Mouse (Mus musculus) heart, adult 2 months (tissue): ENCODE measurements at regions not wholly inside any gene's neighbourhood (a gene's known extent, or its start where the extent isn't known, plus 50 kb on each side); places are given as distances from the start of the nearest gene placed in this dataset.

Experiments
- DNase-seq, 2 experiments: peaks; one replicate each; pipeline ENCODE4 v3.0.0; 2021
- H3K27ac ChIP-seq: fragments of 200-600 bp; 2 replicates; pipeline ENCODE4 v1.8.1; 2022
- H3K27me3 ChIP-seq: fragments of 200-500 bp; 2 replicates; pipeline ENCODE4 v1.6.1; 2012; ENCODE audit warnings: mild to moderate bottlenecking, low read length, inconsistent platforms, mixed read lengths; ENCODE audit not compliant: control insufficient read depth, insufficient read depth
- H3K36me3 ChIP-seq: fragments of 200-500 bp; 2 replicates; pipeline ENCODE4 v1.6.1; 2012; ENCODE audit warnings: low read length, inconsistent platforms; ENCODE audit not compliant: control insufficient read depth, insufficient read depth
- H3K4me1 ChIP-seq: fragments of 200-500 bp; 2 replicates; pipeline ENCODE4 v1.6.1; 2011; ENCODE audit warnings: low read length; ENCODE audit not compliant: control insufficient read depth, insufficient read depth
- H3K4me3 ChIP-seq: fragments of 200-600 bp; 2 replicates; pipeline ENCODE4 v1.8.1; 2022
- H3K79me2 ChIP-seq: fragments of 200-500 bp; replicated peaks from 2 replicates; pipeline ENCODE4 v1.6.1; 2012; ENCODE audit warnings: mild to moderate bottlenecking, inconsistent platforms, low read length, moderate library complexity, mixed read lengths; ENCODE audit not compliant: control insufficient read depth, insufficient read depth
- H3K9ac ChIP-seq: fragments of 200-500 bp; 2 replicates; pipeline ENCODE4 v1.6.1; 2012; ENCODE audit warnings: low read depth, mild to moderate bottlenecking, control low read depth, inconsistent platforms, low read length, mixed read lengths
- CTCF ChIP-seq: fragments of 200-600 bp; IDR thresholded peaks from 2 replicates; pipeline ENCODE4 v1.8.1; 2022; ENCODE audit warnings: antibody characterized with exemption, mild to moderate bottlenecking, moderate library complexity
- EP300 ChIP-seq: fragments of 200-500 bp; IDR thresholded peaks from 2 replicates; pipeline ENCODE4 v1.6.1; 2011; ENCODE audit warnings: low read depth, low read length, control low read depth; ENCODE audit not compliant: insufficient read depth
- POLR2A ChIP-seq: fragments of 200-500 bp; IDR thresholded peaks from 2 replicates; pipeline ENCODE4 v1.6.1; 2011; ENCODE audit warnings: mild to moderate bottlenecking, low read depth, low read length, control low read depth; ENCODE audit not compliant: insufficient read depth
- WGBS: fragments of 180-500 bp; shearing (Covaris S2); methylation state at CpG from one replicate; pipeline ENCODE4 v1.1.7; 2018; 5-methylcytosine and 5-hydroxymethylcytosine counted together
- intact Hi-C: fragments of 180-260 bp; cut with DNase I; formaldehyde crosslinking; loops from one replicate; pipeline ENCODE4 v1.15.1; 2025

DNA sequence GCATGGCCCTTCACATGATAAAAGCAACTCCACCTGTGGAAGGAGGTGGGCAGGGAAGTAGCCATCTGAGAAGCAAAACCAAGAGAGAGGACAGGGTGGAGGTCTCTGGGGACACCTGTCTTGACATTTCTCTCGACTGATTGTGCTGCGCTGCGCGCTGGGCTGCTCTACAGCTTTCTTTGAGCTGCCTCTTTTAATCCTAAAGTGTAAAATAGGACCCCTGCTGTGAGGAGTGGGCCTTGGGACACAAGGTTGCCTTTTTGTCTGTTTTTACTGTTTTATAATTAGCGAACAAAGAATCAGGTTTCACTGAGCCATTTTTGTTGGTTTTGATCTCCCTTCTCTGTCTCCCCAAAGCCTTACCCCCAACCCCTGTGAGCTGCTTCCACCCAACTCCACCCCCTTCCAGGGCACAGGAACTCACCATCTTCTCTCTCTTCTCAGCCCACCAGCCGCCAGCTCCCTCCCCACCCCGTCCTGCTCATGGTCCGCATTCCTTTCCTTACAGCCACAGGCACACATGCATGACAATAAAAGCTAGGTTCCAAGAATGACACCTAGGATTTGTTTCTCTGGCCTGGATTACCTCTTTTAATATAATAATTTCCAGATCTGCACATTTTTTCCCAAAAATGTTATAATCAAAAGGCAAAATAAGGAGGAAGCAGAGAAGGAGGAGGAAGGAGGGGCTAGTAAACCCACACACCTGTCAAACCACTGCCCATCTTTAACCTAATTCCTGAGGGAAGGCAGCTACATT lies 57.3 kb downstream of the Cbln4 start:
- Histone ChIP-seq H3K79me2 (no peaks in the 10 kb centered on the region), H3K4me3 (no peak overlapping the region), H3K27me3 (no peaks in the 10 kb centered on the region), H3K9ac (no peak overlapping the region), H3K4me1 (no peaks in the 10 kb centered on the region), H3K27ac (no peak overlapping the region), H3K36me3 (no peaks in the 10 kb centered on the region)
- no peak for TF ChIP-seq EP300
- TF ChIP-seq CTCF = no peak
- TF ChIP-seq POLR2A = no peak
- intact Hi-C loops = no loop called here
- no peak for DNase-seq
- WGBS = 35% methylated on average over 8 of the region's 8 CpGs

DNA sequence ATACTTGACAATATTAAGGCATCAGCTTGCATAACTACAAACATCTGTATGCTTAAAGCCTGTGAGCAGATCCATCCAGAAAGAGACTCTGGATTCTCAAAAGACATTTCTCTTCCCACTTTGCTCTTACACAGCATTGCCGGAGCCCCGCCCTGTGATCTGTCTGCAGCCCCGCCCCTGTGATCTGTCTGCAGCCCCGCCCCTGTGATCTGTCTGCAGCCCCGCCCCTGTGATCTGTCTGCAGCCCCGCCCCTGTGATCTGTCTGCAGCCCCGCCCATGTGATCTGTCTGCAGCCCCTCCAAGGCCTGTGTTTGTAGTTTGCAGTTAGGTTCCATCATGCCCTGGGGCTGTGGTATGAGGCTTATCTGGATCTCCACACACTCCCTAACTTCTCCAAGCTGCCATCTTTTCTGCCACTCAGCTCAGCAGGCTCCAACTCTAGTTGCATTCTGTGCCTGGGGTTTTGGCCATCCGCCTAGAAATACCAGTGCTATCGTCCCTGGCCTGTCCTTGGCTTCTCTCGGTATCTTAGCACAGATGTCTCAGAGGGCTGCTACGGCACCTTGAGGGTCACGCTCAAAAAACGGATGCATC lies 73.9 kb downstream of the Cbln4 start:
- H3K27ac ChIP-seq = no peak overlapping the region
- no peaks in the 10 kb centered on the region for H3K4me1 ChIP-seq
- H3K4me3 ChIP-seq = no peak overlapping the region
- DNase-seq = peak in 1 of 2 experiments; percentile 3
- no peaks in the 10 kb centered on the region for H3K79me2 ChIP-seq
- intact Hi-C loops = no loop called here
- H3K27me3 ChIP-seq = no peaks in the 10 kb centered on the region
- 37% methylated on average over 13 of the region's 13 CpGs for WGBS
- no peak overlapping the region for H3K9ac ChIP-seq
- no peaks in the 10 kb centered on the region for H3K36me3 ChIP-seq
- TF ChIP-seq EP300 = no peak
- no peak for TF ChIP-seq POLR2A
- TF ChIP-seq CTCF = no peak

DNA sequence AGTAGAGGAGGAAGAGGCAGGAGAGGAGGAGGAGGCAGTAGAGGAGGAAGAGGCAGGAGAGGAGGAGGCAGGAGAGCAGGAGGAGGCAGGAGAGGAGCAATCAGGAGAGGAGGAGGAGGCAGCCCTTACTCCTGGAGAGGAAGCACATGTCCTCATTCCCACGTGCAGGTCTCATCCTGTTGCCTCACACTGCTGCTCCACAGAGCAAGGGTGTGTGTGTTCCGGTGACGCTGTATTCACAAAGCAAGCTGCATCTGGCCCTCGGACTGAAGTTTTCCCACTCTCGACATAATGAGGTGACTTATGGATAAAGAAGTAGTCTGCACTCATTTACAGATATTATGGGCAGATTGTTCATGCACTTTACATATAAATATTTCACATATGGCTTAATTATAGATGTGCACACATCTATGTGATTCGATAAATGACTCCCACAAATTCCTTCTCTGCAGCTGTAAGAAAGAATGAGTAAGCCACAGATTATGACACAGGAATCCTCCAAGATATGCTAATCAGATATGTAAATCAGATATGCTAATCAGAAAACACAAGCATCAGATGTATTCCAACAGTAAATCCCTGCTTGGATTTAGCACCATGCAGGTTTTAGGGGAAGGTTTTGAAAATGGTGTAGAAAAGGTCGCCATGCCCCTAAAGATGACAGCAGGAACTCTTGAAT lies 96.6 kb downstream of the Cbln4 start:
- intact Hi-C loops = no loop called here
- Histone ChIP-seq H3K27me3 (no peaks in the 10 kb centered on the region), H3K4me3 (no peak overlapping the region), H3K79me2 (no peaks in the 10 kb centered on the region), H3K27ac (no peak overlapping the region), H3K36me3 (no peaks in the 10 kb centered on the region), H3K4me1 (no peaks in the 10 kb centered on the region), H3K9ac (no peak overlapping the region)
- TF ChIP-seq CTCF = no peak
- 72% methylated on average over 7 of the region's 7 CpGs for WGBS
- DNase-seq = no peak

DNA sequence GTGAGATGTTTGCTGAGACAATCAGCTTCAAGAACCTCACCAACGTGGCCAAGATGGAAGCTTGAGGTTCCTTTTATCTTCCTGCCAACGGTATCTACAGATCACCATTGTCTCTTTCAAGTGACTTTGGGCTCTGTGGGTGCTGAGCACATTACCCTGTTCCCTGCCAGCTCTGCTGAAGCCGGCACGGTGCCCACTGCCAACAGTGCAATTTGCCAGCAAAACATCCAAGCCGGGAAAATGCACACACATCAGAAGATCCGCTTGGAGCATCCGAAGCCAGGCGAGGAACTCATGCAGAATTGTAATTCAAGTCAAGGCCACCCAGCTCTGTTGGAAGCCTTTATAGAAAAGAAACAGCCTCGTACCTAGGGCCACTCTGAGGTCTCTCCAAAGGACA lies 100.6 kb downstream of the Cbln4 start:
- no peaks in the 10 kb centered on the region for H3K79me2 ChIP-seq
- no peak overlapping the region for H3K9ac ChIP-seq
- no peaks in the 10 kb centered on the region for H3K27me3 ChIP-seq
- WGBS = 75% methylated on average over 9 of the region's 9 CpGs
- no peak overlapping the region for H3K4me3 ChIP-seq
- no peaks in the 10 kb centered on the region for H3K36me3 ChIP-seq
- no peak for DNase-seq
- H3K27ac ChIP-seq = no peak overlapping the region
- TF ChIP-seq EP300 (no peak), CTCF (no peak), POLR2A (no peak)
- intact Hi-C loops = no loop called here
- no peaks in the 10 kb centered on the region for H3K4me1 ChIP-seq

DNA sequence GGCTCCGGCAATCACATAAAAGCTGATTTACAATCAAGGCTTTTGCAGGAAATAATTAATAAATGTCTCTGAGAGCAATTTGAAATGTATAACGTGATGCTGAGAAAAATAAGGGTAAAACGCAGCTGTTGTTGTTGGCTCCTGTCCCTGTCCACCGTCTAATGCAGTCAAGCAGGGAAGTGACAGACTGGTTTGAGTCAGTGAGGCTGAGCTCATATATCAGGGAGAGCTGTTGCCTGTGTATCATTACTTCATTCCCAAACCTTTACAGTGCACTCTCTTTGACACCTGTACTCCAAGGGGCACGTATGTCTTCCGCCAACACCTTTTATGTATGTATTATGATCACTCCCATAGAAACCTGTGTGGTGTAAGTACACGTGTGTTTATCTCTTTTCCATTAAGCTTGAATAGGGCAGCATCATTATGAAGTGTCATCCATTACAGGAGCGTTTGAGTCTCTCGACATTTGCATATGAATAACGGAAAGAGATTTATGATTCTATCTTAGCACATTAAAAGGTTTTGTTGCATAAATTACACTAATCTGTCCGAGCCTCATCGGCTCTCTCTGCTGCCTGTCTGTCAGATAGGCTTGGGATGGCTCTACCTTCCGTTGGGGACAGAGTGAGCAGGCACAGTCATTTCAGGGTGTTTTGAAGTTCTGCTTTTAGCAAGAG lies 107.5 kb downstream of the Cbln4 start:
- Histone ChIP-seq H3K36me3 (no peaks in the 10 kb centered on the region), H3K9ac (no peak overlapping the region), H3K79me2 (no peaks in the 10 kb centered on the region), H3K27ac (no peak overlapping the region), H3K4me1 (no peaks in the 10 kb centered on the region), H3K4me3 (no peak overlapping the region), H3K27me3 (no peaks in the 10 kb centered on the region)
- intact Hi-C loops = no loop called here
- TF ChIP-seq EP300 (no peak), POLR2A (no peak), CTCF (no peak)
- DNase-seq = no peak
- 70% methylated on average over 13 of the region's 13 CpGs for WGBS

DNA sequence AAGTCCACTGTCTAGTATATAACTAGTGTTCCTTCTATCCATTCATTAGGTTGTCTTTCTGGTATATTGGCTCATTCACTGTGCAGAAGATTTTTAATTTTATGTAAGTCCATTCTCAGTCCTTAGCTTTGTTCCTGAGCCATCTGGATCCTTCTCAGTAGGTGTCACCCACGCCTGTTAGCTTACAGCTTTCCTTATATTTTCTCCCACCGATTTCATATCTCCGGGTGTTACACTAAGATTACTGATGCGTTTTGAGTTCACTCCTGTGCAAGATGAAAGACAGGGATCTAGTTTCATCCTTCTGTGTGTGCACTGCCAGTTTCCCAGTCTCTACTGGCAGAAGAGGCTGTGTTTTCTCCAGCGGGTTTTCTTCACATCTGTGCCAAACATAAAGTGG lies 122.3 kb downstream of the Cbln4 start:
- TF ChIP-seq CTCF = no peak
- TF ChIP-seq EP300 = no peak
- no peak for TF ChIP-seq POLR2A
- intact Hi-C loops = no loop called here

More for the DNA sequence above, 122.3 kb downstream of the Cbln4 start:
- no peak overlapping the region for H3K4me3 ChIP-seq
- H3K4me1 ChIP-seq = no peaks in the 10 kb centered on the region
- H3K9ac ChIP-seq = no peak overlapping the region
- H3K27me3 ChIP-seq = no peaks in the 10 kb centered on the region
- no peak overlapping the region for H3K27ac ChIP-seq
- 71% methylated on average over 5 of the region's 5 CpGs for WGBS
- no peak for DNase-seq
- no peaks in the 10 kb centered on the region for H3K36me3 ChIP-seq
- H3K79me2 ChIP-seq = no peaks in the 10 kb centered on the region
